In genomic region chr10:69151045-69151444, GRCm38 (mm10) we compare ENCODE assay signal across 8 mouse cellular contexts. TPM values are rescaled to one million over a fixed set of nuclear protein-coding genes. Genes with fewer than 3 reads are reported as not detected.
DNase-seq lines count a peak whose midpoint lies in the region; ATAC-seq and TF ChIP-seq lines count a peak whose summit lies in the region.

Gene Rhobtb1 (plus strand): TSS chr10:69151434.

- H3K4me3 ChIP-seq in embryonic facial prominence, embryonic 14.5 days (ENCODE audit: low read depth, low read length) = no peak within 1 kb of the TSS
- H3K4me3 ChIP-seq in limb, embryonic 14.5 days (replicated peaks; ENCODE audit: low read length) = no peak within 1 kb of the TSS

- no peaks in the 10 kb centered on the region; the same call in 1 of the 2 replicates for H3K4me1 ChIP-seq in embryonic facial prominence, embryonic 14.5 days (ENCODE audit: control insufficient read depth, insufficient read depth, low read length)
- H3K4me1 ChIP-seq in limb, embryonic 14.5 days (ENCODE audit: control insufficient read depth, insufficient read depth, low read length) = no peaks in the 10 kb centered on the region

- intact Hi-C loops in heart, postnatal 36 days (cut with DNase I) = no loop called here

- TF ChIP-seq POLR2A in limb, embryonic 14.5 days (IDR thresholded peaks at IDR 0.05; ENCODE audit: borderline replicate concordance, extremely low read depth, insufficient read depth, insufficient read length) = no peak

- no peak within 1 kb of the TSS for H3K4me2 ChIP-seq in embryonic facial prominence, embryonic 14.5 days (ENCODE audit: low read depth, low read length)
- no peak within 1 kb of the TSS for H3K4me2 ChIP-seq in limb, embryonic 14.5 days (replicated peaks; ENCODE audit: low read depth, low read length, severe bottlenecking)

- H3K27ac ChIP-seq in embryonic facial prominence, embryonic 14.5 days (replicated peaks; ENCODE audit: low read depth, low read length) = no peak within 1 kb of the TSS
- H3K27ac ChIP-seq in limb, embryonic 14.5 days (replicated peaks; ENCODE audit: low read depth, low read length) = no peak within 1 kb of the TSS

- no peaks in the 10 kb centered on the region for H3K9me3 ChIP-seq in embryonic facial prominence, embryonic 14.5 days (ENCODE audit: control insufficient read depth, low read length)
- H3K9me3 ChIP-seq in limb, embryonic 14.5 days (ENCODE audit: control insufficient read depth, low read length) = no peaks in the 10 kb centered on the region

- no peaks in the 10 kb centered on the region for H3K36me3 ChIP-seq in embryonic facial prominence, embryonic 14.5 days (ENCODE audit: control insufficient read depth, insufficient read depth, low read length)
- H3K36me3 ChIP-seq in limb, embryonic 14.5 days (ENCODE audit: control insufficient read depth, insufficient read depth, low read length) = no peaks in the 10 kb centered on the region

- no peaks in the 10 kb centered on the region for H3K27me3 ChIP-seq in embryonic facial prominence, embryonic 14.5 days (replicated peaks; ENCODE audit: control insufficient read depth, insufficient read depth, low read length)
- no peaks in the 10 kb centered on the region for H3K27me3 ChIP-seq in limb, embryonic 14.5 days (ENCODE audit: control insufficient read depth, insufficient read depth, low read length)

- WGBS in embryonic facial prominence, embryonic 14.5 days = 74% methylated on average over 20 of the region's 20 CpGs
- WGBS in limb, embryonic 14.5 days = 78% methylated on average over 20 of the region's 20 CpGs

- no peak within 1 kb of the TSS for H3K9ac ChIP-seq in embryonic facial prominence, embryonic 14.5 days (ENCODE audit: low read depth, low read length)
- no peak within 1 kb of the TSS for H3K9ac ChIP-seq in limb, embryonic 14.5 days (ENCODE audit: low read depth, low read length, severe bottlenecking)

- DNase-seq in adrenal gland, postnatal 25 days = no peak
- no peak for DNase-seq in adrenal gland, adult 2 months
- DNase-seq in embryonic facial prominence, embryonic 14.5 days (ENCODE audit: low spot score) = no peak
- no peak for DNase-seq in heart, postnatal 36 days
- no peak for DNase-seq in limb, embryonic 14.5 days (ENCODE audit: low spot score)
- no peak for DNase-seq in thymus, postnatal 36 days
- no peak for DNase-seq in thymus, postnatal 25 days
- no peak for DNase-seq in layer of hippocampus, adult 8-10 months (ENCODE audit: low spot score in 2 of 2)

- ATAC-seq in embryonic facial prominence, embryonic 14.5 days (ENCODE audit: low read depth) = no peak
- no peak for ATAC-seq in limb, embryonic 14.5 days (ENCODE audit: low FRiP score, low read depth)

RNA-seq across cellular contexts. Expression of gene Rhobtb1, which starts in this region (rescaled TPM):
- total RNA-seq in adrenal gland, postnatal 25 days (2021) = 9.5 and 10.6 TPM in 2 replicates
- total RNA-seq in adrenal gland, adult 2 months (2021) = 10 to 100 TPM in 1 of 2 experiments, 1 to 10 TPM in 1; 8.6 to 11.9 TPM
- polyA plus RNA-seq in adrenal gland, adult 2 months (2012; rRNA removed) = 3.1 and 6.6 TPM in 2 replicates
- 27.7 and 28.0 TPM in 2 replicates for polyA plus RNA-seq in embryonic facial prominence, embryonic 14.5 days (2014; fragmentation: Nextera tagmentation; extraction: Ambion mirVana)
- total RNA-seq in heart, postnatal 36 days (2021) = 100 to 1,000 TPM; 192 to 202 TPM
- 17.5 and 18.1 TPM in 2 replicates for polyA plus RNA-seq in limb, embryonic 14.5 days (2012; rRNA removed)
- polyA plus RNA-seq in limb, embryonic 14.5 days (2014; fragmentation: Nextera tagmentation; extraction: Ambion mirVana) = 35.0 and 38.6 TPM in 2 replicates
- 1 to 10 TPM; 5.2 to 5.8 (median 5.4) TPM for total RNA-seq in layer of hippocampus, adult 8-10 months (2022)

Comparison
In these comparisons a context has a peak if more than half of its experiments do, and no peak if none do; other contexts are left out.
1. RNA of gene Rhobtb1 (total RNA-seq): 192 to 202 TPM in heart, postnatal 36 days; 8.6 to 11.9 TPM in adrenal gland, adult 2 months, 9.5 to 10.6 TPM in adrenal gland, postnatal 25 days and 5.2 to 5.8 TPM in layer of hippocampus, adult 8-10 months; every median in the first group is over 10 times any median in the second.